ENCODE assay signal across 24 mouse cellular contexts in the genomic region with DNA sequence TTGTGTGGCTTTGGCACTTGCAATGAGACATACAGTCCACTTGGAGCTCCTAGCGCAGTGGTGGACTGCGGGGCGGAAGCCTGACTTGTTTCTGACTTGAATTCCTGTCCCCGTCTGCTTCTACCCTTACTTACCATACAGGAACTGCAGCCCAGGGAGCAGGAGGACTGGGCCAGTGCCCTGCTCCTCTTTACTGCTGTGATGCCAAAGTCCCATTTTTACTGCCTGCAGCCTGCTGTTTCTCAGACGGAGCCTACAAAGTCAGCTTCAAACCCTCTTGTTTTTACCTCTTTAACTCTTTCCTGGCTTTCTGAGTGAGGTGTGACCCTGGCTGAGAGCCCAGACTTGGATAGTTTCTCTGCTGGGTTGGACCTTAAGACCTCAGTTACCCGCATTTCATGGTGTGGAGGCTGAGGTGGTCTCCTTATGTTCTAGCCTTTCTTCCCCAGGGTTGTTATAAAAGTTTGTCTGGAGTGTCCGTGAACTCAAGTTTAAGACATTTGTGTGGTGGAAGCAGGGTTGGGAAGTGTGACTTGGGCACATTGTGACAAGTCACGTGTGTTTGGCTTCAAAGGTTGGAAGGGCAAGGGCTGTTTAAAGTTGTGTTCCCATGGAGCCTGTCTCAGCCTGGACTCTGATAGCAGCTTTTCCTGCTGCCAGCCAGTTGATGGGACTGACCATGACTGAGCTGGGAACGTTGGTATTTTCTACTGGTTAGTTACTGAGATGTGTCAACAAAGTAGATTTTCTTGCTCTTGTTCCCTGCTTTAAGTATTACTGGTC. TPM values are rescaled to one million over a fixed set of nuclear protein-coding genes. Genes with fewer than 3 reads are reported as not detected.
DNase-seq lines count a peak whose midpoint lies in the region; TF ChIP-seq lines count a peak whose summit lies in the region.
"Had no signal": no experiment of that assay in that cellular context is flagged by ENCODE, and none has a peak within 500 bp of the region (broad histone marks: within the 10 kb centered on the region; RNA-seq: fewer than 3 reads in every experiment).

No protein-coding gene starts in this region.

- H3K27me3 ChIP-seq in ES-Bruce4 (ENCODE audit: control insufficient read depth, insufficient read depth, low read length, poor library complexity, severe bottlenecking), result no peaks in the 10 kb centered on the region
- H3K27me3 ChIP-seq: forebrain, embryonic 15.5 days; liver, embryonic 13.5 days; midbrain, embryonic 15.5 days; neural tube, embryonic 12.5 days had no signal

- H3K4me1 ChIP-seq in ES-Bruce4 (ENCODE audit: control insufficient read depth, insufficient read depth, low read length), result peaks cover 5% of the 10 kb centered on the region
- H3K4me1 ChIP-seq: embryonic facial prominence, embryonic 10.5 days; hindbrain, embryonic 10.5 days; midbrain, embryonic 15.5 days; neural tube, embryonic 12.5 days had no signal

- H3K4me3 ChIP-seq in ES-Bruce4 (ENCODE audit: low read depth, low read length), result no peak overlapping the region
- H3K4me3 ChIP-seq: embryonic facial prominence, embryonic 10.5 days; forebrain, embryonic 15.5 days; hindbrain, embryonic 10.5 days; limb, embryonic 10.5 days; liver, embryonic 13.5 days; midbrain, embryonic 15.5 days; neural tube, embryonic 12.5 days had no signal

- no peaks in the 10 kb centered on the region for H3K9me3 ChIP-seq in ES-Bruce4 (replicated peaks; ENCODE audit: control insufficient read depth, insufficient read depth, low read length, poor library complexity, severe bottlenecking)
- H3K9me3 ChIP-seq: embryonic facial prominence, embryonic 10.5 days; forebrain, embryonic 15.5 days; hindbrain, embryonic 10.5 days; limb, embryonic 10.5 days; liver, embryonic 13.5 days; midbrain, embryonic 15.5 days; neural tube, embryonic 12.5 days had no signal

- DNase-seq in heart, adult 11 months, result peak; percentile 90
- DNase-seq in heart, adult 8-10 months (ENCODE audit: low spot score), result no peak
- DNase-seq in kidney, adult 9 months, result peak; percentile 80
- no peak for DNase-seq in kidney, postnatal 4 days
- peak; percentile 59 to 77 for DNase-seq in kidney, postnatal 25 days
- no peak for DNase-seq in left cerebral cortex, postnatal 25 days (ENCODE audit: low spot score in 2 of 2)
- DNase-seq in gastrocnemius, postnatal 25 days, result no peak
- DNase-seq: adrenal gland, postnatal 36 days; cerebellum, adult 11-12 months; cerebellum, postnatal 10 days; gastrocnemius, postnatal 10 days; liver, embryonic 13.5 days; retina, postnatal 1 day; right cerebral cortex, postnatal 25 days; thymus, postnatal 25 days had no signal

- no peak for TF ChIP-seq POLR2A in ES-Bruce4 (IDR thresholded peaks at IDR 0.05; ENCODE audit: insufficient read depth, low read length)

- peaks cover 98% of the 10 kb centered on the region for H3K36me3 ChIP-seq in ES-Bruce4 (ENCODE audit: control insufficient read depth, insufficient read depth, low read length, poor library complexity, severe bottlenecking)

- TF ChIP-seq EP300 in ES-Bruce4 (IDR thresholded peaks at IDR 0.05; ENCODE audit: insufficient read depth, low read depth, low read length), result no peak

- no peak overlapping the region for H3K9ac ChIP-seq in ES-Bruce4 (ENCODE audit: low read depth, poor library complexity, severe bottlenecking)
- H3K9ac ChIP-seq: forebrain, embryonic 15.5 days; liver, embryonic 13.5 days; midbrain, embryonic 15.5 days; neural tube, embryonic 12.5 days had no signal

- no peak for TF ChIP-seq CTCF in ES-Bruce4 (IDR thresholded peaks at IDR 0.05; ENCODE audit: low read depth, low read length)

- H3K27ac ChIP-seq in ES-Bruce4 (ENCODE audit: insufficient read depth, low read length), result peak overlapping the region; percentile 20; the same call in 1 of the 2 replicates
- H3K27ac ChIP-seq: embryonic facial prominence, embryonic 10.5 days; forebrain, embryonic 15.5 days; hindbrain, embryonic 10.5 days; hindbrain, postnatal 0 days; limb, embryonic 10.5 days; liver, embryonic 13.5 days; macrophage; midbrain, embryonic 15.5 days; neural tube, embryonic 12.5 days had no signal

- intact Hi-C loops in left cerebral cortex, postnatal 25 days (cut with DNase I), result loop anchor here (5.0 kb wide), 1 partner anchor 412 kb away; no protein-coding TSS in a partner anchor

RNA-seq across cellular contexts. Expression of gene Jade1, which starts 38.8 kb away (rescaled TPM):
- total RNA-seq in heart, adult 8-10 months (2022), result 10 to 100 TPM; 26.5 to 40.1 (median 28.9) TPM
- polyA plus RNA-seq in ES-Bruce4 (2011; ENCODE audit: insufficient read depth, insufficient read length, low read depth, missing spikeins), result 179 and 201 TPM in 2 replicates
- 10 to 100 TPM; 36.8 to 42.5 TPM for total RNA-seq in left cerebral cortex, postnatal 25 days (2021)
- 10 to 100 TPM; 19.8 to 23.9 TPM for total RNA-seq in gastrocnemius, postnatal 25 days (2021)

Comparison
In these comparisons a context has a peak if more than half of its experiments do, and no peak if none do; other contexts are left out.
1. DNase-seq: peak in heart, adult 11 months (single experiment), kidney, adult 9 months (single experiment) and kidney, postnatal 25 days (2 of 2); none in heart, adult 8-10 months (single experiment), kidney, postnatal 4 days (0 of 2), left cerebral cortex, postnatal 25 days (0 of 2) and gastrocnemius, postnatal 25 days (single experiment).